Mouse (Mus musculus) inflammation-experienced regulatory T-cells, adult 6 months (primary cell): Measurements from ENCODE around the gene Ifna15. TPM values are rescaled to one million over a fixed set of nuclear protein-coding genes. Genes with fewer than 3 reads are reported as not detected.
"Not testable (repeated sequence)": the region's sequence is repeated elsewhere in the genome, so short reads cannot be mapped to it uniquely, and the experiment has no call there.

Experiments
- ATAC-seq: one replicate; pipeline ENCODE4 v1.8.0; 2017
- polyA plus RNA-seq, 3 experiments: library from polyadenylated mRNA; unstranded; fragments of 100-300 nt; shearing (Covaris generic); gene quantifications; one replicate each; pipeline ENCODE4 v1.2.1; 2017

Gene Ifna15
- polyA plus RNA-seq, result not detected

DNA sequence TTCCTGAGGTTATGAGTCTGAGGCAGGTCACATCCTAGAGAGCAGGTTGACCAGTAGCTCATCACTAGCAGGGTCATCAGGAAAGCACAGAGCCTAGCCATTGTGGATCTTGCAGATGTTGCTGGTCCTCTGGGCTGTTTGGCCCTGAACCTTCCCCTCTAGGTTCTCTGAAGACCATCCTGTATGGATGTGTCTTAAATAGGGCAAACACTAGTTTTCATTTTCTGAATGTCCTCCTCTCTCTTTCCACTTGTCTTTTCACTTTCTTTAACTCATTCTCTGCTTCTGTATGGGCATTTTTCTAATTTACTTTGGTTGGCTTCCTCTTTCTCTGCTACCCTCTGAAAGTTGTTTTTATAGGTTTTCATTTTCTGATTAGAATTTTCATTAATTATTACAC lies at the start of gene Ifna15:
Gene Ifna15, minus strand, starts transcription at position 101 of the 400 bp plus-strand sequence.
- ATAC-seq, result not testable (repeated sequence)

DNA sequence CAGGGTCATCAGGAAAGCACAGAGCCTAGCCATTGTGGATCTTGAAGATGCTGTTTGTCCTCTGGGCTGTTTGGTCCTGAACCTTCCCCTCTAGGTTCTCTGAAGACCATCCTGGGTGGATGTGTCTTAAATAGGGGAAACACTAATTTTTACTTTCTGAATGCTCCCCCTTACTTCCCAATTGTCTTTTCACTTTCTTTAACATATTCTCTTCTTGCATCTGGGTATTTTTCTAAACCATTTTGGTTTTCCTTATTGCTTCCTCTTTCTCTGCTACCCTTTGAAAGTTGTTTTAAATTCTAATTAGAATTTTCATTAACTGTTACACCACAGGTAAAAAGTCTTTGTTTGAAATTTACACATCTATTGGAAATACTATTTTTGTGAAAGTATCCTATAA lies 45.2 kb upstream of the Ifna15 start, which contains the start of gene Ifna12:
Gene Ifna12, minus strand, starts transcription at position 101 of the 400 bp plus-strand sequence.
- ATAC-seq, result no peak

DNA sequence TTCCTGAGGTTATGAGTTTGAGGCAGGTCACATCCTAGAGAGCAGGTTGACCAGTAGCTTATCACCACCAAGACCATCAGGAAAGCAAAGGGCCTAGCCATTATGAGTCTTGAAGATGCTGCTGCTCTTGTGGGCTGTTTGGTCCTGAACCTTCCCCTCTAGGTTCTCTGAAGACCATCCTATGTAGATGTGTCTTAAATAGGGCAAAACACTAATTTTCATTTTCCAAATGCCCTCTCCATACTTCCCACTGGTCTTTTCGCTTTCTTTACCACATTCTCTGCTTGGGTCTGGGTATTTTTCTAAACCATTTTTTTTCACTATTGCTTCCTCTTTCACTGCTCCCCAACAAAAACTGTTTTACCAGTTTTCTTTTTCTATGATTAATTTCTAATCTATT lies 34.2 kb upstream of the Ifna15 start, which contains the start of gene Ifna9:
Gene Ifna9, minus strand, starts transcription at position 101 of the 400 bp plus-strand sequence.
- no peak for ATAC-seq

DNA sequence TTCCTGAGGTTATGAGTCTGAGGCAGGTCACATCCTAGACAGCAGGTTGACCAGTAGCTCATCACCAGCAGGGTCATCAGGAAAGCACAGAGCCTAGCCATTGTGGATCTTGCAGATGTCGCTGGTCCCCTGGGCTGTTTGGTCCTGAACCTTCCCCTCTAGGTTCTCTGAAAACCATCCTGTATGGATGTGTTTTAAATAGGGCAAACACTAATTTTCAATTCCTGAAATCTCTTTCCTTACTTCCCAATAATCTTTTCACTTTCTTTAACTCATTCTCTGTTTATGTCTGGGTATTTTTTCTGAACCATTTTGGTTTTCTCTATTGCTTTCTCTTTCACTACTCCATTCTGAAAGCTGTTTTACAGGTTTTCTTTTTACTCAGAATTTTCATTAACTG lies 13.7 kb upstream of the Ifna15 start, which contains the start of gene Ifna14:
Gene Ifna14, minus strand, starts transcription at position 101 of the 400 bp plus-strand sequence.
- ATAC-seq, result no peak

DNA sequence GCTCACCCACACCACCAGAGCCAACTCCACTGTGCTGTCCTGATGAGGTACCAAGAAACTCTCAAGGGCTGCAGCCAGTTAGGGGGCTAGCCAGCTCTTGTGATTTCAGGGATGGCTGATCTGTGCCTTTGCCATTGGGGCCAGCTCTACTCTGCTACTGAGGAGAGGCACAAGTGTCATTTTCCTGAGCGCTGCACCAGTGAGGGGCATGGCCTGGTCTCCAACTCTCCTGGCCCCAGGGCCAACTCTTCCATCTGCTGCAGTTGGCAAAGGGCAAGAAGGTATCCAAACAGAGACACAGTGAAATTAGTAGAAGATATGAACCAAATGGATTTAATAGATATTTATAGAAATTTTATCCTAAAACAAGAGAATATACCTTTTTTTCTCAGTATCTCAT lies 3.7 kb upstream of the Ifna15 start:
- ATAC-seq, result no peak

DNA sequence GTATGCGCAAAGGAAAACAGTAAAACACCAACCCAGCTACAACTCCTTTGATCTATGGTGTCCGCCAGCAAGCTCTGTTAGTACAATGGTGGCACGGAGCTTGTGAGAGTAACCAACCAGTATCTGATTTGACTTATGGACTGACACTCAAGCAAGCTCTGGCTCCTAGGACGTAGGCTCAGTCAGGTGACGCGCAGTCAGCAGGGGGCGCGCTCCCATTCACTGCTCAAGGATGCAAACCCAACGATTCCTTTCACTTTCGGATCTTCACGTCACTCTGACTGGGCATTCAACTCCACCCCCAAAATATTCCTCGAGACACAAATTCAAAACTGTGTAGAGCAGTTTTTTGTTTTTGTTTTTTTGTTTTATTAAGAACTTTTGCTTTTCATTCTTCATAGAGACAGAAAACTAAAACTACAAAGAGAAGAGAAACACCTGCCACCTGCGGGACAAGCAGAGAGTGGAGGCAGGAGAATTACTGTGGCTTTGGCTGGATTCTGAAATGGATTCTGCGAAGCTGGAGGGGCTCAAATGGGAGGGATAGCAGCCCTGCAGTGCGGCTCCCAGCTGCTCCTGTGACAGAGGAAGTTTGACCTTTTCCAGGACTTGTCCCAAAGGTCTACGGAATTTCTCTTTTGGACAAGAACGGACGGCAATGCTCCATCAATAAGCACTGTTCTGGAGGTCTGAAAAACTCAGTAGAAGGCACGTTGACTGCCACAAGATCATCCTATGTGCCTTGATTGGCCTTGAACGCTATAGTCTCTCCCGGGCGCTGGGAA lies 7.7 kb downstream of the Ifna15 start:
- ATAC-seq, result peak; percentile 100

DNA sequence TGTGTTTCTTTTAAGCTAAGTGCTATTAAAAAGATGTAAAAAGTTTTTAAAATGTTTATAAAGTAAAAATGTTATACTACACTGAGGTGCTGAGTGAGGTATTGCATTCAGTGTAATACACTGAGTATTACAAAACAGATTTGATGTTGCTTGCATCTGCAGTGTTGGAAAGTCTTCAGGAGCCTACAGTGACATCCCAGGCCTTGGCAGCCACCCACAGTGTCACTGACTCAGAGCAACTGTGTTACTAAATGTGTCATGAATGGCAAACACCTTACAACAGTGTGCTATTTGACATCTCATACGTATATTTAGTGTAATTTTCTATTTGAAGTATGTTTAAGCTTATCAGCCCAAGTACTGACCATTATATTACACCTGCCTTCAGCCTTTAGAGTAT lies 10.1 kb downstream of the Ifna15 start:
- ATAC-seq, result no peak

DNA sequence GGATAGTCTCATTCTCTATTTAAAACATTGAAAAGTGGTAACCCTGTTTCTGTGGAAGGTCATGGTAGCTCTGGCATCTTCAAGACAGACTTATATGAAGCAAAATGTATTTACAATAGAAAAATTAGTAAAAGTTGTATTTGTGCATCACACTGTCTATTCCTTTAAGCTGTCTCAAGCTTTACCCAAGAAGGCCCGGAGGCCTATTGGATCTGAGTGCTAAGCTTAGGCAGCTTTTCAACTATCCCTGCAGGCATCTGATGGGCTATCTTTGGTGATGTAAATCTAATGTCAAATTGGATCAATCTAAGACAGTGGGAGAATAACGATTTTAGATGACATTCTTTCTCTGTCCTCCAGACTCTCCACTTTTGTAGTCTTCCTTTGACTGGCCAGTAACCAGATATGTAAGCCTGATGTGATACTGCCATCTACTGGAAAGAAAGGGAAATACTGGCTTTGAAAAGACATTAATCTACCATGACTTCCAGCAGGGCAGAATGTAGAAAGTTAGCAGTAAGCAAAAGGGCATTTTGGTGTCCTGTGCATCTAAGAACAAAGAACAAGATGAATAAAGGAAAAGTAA lies 14.3 kb downstream of the Ifna15 start:
- peak; percentile 91 for ATAC-seq

DNA sequence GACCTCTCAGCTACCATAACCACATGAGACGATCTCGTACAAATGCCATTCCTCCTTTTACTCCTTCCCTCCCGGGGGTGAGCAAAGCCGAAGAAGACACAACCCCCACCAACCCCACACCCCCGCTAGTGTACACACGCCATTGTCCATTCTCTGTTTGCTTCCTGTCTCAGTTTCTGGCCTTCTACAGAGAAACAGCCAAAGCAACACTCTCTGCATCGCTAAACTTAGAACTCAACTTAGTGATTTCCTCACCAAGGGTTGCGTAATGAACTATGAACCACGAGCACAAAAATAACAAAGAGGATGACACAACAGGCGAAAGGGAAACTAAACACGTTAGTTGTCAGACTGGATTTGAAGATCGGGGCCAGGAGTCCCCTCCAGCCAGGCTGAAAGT lies 20.7 kb downstream of the Ifna15 start:
- ATAC-seq, result peak; percentile 64

DNA sequence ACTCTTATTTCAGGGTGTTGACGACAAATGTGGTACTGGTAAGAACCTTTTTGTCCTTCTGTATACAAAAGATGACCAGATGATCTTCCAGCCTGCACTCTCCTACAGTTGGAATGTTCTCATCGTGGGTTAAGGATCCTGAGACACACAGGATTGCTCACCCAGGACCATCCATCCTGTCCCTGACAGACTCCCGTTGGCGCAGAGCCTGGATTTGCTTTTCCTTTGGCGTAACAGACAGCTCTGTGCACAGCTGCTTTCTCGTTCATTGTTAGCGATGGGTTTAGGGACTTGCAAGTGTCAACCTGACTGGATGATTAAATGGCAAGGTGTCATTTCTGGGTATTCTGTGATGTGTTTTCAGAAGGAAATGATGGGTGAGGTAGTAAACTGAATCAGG lies 21.4 kb downstream of the Ifna15 start:
- ATAC-seq, result no peak

DNA sequence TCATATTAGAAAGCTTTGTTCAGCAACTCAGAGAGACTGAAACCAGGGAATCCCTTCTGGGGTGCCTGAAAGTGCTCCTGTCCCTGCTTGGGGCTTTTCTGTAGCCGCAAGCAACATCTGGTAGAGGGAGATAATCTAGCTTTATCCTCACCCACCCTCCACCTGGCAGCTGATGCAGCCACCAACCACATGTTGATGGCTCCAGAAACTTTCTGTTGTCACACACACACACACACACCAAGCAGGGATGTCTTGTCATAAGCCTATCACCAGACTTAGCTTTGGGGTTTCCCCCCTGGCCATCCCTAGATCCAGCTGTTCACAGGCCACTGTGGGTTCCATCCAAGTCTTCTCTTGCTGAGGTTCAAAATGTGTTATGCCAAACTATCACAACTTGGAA lies 22.3 kb downstream of the Ifna15 start:
- no peak for ATAC-seq

DNA sequence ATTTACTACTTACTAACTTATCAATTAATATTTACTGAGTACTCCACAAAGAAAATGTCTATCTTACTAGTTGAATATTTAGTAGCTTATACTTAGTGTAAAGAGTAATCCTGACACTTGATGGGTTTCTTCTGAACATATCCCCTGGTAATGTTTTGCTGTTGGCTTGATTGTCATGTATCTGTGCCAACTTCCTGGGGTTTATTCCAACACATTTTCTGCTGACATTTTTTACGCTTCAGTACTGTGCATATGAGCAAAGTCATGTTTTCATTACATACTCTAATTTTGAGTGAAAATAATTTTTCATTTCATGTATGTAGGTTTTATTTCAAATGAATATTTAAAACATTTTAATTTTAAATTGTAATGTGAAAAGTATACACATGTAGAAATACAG lies 23.1 kb downstream of the Ifna15 start:
- no peak for ATAC-seq

DNA sequence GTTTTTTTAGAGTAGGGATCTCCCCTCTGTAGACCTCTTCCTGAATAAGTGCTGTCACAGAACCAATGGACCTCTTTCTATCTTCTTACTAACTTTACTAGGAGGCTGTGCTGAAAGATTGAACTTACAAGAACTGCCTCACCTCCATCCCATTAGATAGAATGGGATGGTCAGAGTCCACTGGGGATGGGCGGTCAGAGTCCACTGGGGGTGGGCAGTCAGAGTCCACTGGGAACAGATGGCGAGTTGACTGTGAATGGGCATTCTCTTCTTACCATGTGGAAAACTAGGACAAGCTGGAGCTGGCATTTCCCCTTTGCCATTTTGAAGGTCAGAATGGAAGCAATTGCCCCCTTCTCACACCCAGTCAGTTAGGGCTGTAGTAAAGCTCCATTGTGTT lies 24.5 kb downstream of the Ifna15 start:
- no peak for ATAC-seq

DNA sequence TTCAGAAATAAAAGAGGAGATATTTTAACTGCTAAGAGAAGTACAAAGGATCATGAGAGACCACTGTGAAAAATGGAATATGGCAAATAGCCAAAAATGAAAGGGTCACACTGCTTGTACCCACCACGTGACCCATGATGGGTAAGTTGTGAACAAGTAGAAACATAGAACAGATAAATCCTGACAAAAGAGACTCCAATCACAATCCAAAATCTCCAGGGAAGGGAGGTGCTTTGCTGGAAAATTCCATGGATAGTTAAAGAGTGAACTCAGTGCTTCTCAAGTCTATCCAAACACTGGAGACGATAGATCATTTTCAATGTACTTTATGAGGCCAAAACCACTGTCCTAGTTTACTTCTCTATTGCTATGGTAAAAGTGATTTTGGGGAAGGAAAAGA lies 27.2 kb downstream of the Ifna15 start:
- no peak for ATAC-seq

DNA sequence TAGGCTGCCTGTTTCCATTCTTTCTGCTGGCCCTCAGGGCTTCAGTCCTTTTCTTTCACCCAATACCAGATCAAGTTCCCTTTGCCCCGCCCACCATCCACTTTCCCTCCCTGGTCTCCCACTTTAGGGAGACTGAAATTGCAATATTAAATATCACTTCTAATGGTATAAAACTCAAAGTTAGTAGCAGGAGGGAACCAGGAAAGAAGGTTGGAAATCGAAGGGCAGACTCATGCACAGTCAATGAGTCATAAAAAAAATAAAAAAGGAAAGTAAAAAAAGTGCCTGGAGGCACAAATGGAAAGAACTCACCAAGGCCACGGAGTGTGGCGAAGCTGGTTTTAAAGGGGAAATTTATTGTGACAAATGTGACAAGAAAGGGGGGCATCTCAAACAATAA lies 27.8 kb downstream of the Ifna15 start:
- ATAC-seq, result no peak

DNA sequence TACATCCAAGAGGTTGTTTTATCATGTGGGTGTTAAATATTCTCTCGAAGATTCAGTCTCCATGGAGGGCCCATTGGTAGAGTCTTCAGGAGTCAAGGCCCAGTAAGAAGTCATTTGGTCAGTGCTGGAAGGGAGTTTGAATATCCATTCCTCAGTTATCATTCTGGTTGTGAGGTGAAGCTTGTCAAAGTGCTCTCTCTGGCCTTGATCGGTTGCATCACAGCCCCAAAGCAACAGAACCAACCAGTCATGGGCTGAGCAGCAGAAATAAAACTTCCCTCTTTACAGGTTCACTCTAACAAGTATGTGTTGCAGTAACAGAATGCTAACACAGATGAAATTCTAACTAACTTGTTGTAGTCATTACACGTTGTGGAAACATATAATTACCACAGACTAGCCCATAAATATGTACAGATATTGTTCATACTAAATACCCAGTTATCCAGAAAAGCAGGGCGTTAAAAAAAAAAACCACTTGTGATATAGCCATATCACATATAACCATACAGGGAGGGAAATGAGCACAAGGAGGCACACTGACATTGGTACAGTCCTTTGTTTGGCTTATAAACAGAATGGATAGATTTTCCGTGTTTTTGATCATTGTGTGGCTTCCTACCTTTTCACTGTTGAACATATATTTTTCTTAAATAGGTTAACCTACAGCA lies 31.5 kb downstream of the Ifna15 start:
- no peak for ATAC-seq

DNA sequence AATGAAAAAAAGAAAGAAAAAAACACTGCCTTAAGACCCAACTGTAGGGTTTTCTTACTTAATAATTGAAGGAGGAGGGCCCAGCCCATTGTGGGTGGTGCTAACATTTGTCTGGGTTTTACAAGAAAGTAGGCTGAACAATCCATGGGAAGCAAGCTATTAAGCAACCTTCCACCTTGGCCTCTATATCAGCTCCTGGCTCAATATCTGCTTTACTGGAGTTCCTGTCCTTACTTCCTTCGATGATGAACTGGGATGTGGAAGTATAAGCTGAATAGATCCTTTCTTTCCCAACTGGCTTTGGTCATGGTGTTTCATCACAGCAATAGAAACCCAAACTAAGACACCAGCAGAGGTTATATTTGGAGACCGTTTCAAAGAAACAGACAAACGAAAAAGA lies 32.7 kb downstream of the Ifna15 start:
- no peak for ATAC-seq

DNA sequence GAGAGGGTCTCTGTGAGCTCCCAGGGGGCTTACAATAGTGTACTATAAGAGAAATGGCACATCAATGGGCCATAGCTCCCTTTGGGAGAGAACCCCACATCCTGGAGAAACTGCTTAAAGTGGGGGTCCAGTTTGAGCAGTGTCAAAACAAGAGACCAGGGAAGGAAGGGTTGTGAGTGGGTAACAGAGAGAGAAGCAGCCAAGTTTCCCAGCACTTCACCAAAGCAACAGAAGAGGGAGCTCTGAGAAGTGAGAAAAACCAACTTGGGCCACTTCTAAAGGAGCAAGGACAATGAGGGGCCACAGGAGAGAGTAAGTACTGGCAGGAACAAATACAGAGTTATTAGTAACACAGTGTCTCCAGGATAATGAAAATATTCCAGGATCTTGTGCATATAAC lies 34.8 kb downstream of the Ifna15 start:
- ATAC-seq, result no peak

DNA sequence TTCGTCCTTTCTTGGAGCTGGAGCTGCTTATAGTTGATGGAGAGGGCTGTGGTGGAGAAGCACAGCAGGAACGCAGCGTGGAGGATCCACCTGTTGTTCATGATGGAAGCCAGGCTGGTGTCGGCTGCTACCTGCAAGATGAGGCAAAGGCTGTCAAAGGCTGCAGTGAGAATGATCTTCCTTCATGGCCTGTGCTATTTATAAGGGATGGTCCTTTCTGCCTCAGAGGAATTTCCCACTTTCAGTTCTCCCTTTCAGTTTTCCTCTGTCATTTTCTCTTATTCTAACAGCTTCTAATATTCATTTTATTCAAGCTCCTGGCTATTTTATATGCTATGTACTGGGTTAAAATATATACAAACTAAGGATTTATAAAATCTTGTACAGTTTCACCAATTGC lies 35.4 kb downstream of the Ifna15 start, which contains the start of gene Ifnb1:
Gene Ifnb1, minus strand, starts transcription at position 101 of the 400 bp plus-strand sequence.
- ATAC-seq, result no peak

DNA sequence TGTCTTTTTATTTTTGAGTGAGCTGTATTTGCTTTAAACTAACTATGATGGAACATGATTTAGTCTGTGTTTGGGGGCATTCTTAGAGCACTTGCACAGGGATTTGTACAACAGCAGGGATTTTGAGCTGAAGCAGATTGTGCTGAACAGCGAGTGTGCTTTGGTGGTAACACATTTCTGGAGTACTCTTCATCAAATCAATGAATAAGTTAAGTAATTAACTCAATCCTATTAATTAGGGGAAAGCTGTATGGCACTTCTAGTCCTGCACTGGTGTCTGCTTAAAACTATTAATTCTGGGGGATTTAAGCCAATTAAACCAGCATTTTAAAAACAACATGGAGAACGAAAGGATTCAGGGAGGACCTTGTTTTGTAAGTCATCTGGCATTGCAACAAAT lies 40.1 kb downstream of the Ifna15 start:
- ATAC-seq, result no peak

DNA sequence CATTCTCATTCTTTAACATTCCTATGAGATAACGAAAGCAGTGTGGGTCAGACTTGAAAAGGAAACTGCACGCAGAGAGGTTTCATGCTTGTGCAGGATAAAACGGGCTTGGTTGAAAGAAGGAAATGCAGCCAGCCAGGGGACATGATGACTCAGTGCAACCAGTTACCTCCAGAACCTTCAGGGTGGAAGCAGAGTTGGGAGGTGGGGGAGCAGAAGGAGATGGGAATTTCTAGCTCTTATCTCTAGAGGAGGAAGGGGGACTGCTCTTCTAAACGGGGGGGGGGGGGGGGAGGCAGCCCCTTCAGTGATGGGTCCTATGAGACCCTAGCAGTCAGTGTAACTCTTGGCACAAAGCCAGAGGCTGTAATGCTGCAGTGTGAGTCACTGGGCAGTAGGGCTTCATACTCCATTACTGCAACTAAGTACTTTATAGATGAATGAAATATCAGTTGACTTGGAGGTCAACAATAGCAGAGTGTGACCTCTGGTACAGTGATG lies 42.3 kb downstream of the Ifna15 start:
- peak; percentile 36 for ATAC-seq

DNA sequence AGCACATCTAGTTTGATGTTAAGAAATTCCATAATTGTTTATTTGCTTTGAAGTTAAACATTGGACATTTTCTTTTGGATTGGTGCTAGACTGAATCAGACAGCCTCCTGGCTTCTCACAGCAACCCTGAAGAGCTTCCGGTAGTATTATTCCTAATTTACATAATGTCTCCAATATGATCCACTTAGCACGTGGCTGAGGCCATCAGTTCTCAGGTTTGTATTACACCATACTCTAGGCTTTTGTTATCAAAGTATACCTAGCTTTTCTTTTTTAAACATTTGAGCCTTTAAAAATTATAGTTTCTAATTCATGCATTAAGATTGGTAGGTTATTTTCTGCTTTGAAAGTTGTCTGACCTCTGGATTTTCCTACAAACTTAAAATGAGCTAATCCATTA lies 42.8 kb downstream of the Ifna15 start:
- ATAC-seq, result peak; percentile 27

DNA sequence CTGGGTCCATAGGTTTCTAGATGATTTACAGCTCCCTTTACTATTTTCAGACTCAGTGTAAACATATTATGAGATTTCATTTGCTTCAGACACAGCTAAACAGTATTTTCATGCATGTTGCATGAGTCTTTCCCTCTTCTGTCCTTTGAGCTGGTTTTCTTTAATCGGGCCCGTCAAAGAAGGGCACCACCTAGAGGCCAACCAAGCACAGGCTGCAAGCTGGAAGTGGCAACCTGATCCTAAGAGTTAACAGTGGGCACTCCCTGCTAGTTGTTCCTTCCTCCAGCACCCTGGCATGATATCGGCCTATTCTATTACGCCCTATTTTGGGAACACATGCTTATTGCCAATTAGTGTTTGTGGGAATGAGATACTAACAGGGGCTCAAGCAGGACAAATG lies 43.6 kb downstream of the Ifna15 start:
- peak; percentile 65 for ATAC-seq
